Mouse (Mus musculus) adrenal gland, postnatal 0 days (tissue): ENCODE results near the gene Fam196b. TPM values are rescaled to one million over a fixed set of nuclear protein-coding genes. Genes with fewer than 3 reads are reported as not detected.

ENCODE experiments used
- polyA plus RNA-seq: library from polyadenylated mRNA; unstranded; fragments of >200 nt; fragmentation: Nextera tagmentation; extraction: Ambion mirVana; gene quantifications from 2 replicates; pipeline ENCODE4 v1.2.1, GENCODE M21; 2015

Fam196b gene
- 0.06 and 0.07 TPM in 2 replicates for polyA plus RNA-seq

DNA sequence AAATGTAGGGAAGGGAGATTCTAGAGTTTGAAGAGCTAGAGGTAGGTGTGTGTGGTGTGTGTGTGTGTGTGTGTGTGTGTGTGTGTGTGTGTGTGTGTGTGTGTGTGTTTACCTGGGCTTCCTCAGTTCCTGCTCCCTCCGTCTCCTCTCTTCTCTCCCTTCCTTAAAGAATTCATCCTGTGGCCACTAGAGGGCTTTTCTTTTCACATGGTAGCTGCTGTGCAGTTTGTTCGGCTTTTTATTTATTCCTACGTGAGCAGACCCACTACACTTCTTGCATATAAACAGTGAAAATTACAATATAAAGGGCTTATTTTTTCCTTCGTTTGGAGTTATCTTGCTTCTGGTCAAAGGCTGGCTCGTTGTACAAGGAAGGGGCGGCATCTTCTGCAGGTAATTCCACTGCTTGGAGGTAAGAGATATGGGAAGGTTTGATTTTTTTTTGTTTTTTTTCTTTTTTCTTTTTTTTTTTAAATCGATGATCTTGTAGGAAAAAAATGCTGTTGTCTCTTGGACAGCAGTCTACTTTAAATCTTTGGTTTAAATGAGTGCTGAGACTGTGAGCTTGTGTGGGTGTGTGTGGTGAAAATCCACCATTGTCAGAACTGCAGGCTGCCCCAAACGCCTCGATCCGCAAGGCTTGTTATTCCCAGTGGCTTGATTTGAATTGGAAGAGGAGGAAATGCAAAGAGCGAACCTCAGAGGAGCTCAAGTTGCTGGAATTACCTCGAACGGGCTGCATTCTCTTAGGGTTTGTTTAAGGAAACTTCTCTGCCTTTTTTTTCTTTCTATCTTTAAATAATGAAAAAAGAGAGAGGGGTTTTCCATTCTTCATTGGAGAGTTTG is at the start of gene Fam196b:
Gene Fam196b (plus strand): TSS at position 289 of the 846 bp plus-strand sequence.

Other genes with a start within 250 kb of the Fam196b start
- gene 4930469K13Rik, start 216.3 kb upstream of the Fam196b start, polyA plus RNA-seq: 1.7 TPM in 1 of 2 replicates, not detected in the other
- gene Foxi1, start 106.7 kb upstream of the Fam196b start, polyA plus RNA-seq: 0.11 and 0.32 TPM in 2 replicates